Mouse (Mus musculus) kidney, postnatal 0 days (tissue): ENCODE results near the gene Gne. TPM values are rescaled to one million over a fixed set of nuclear protein-coding genes. Genes with fewer than 3 reads are reported as not detected.

ENCODE experiments used
- ATAC-seq: fragments of 200-750 bp; cut with Nextera tagmentation; replicated peaks from 2 replicates; pipeline ENCODE4 v1.8.0; 2017; ENCODE audit warnings: low read depth, moderate number of reproducible peaks, moderate TSS enrichment, moderate library complexity; ENCODE audit not compliant: low FRiP score
- DNase-seq: peaks from one replicate; pipeline ENCODE4 v3.0.0-alpha.2; 2016; ENCODE audit warnings: low spot score
- H3K27ac ChIP-seq: fragments of 300-500 bp; sonication (generic); 2 replicates; pipeline ENCODE4 v1.5.1; 2014; ENCODE audit warnings: mild to moderate bottlenecking
- H3K27me3 ChIP-seq: fragments of 300-500 bp; sonication (generic); 2 replicates; pipeline ENCODE4 v1.6.1; 2014; ENCODE audit warnings: low read length, mixed read lengths; ENCODE audit not compliant: insufficient read depth
- H3K36me3 ChIP-seq: fragments of 300-500 bp; sonication (generic); 2 replicates; pipeline ENCODE4 v1.6.1; 2014; ENCODE audit warnings: low read length, mixed read lengths; ENCODE audit not compliant: insufficient read depth
- H3K4me1 ChIP-seq: fragments of 300-500 bp; sonication (generic); replicated peaks from 2 replicates; pipeline ENCODE4 v1.6.1; 2014; ENCODE audit warnings: antibody characterized with exemption, low read length, mixed read lengths; ENCODE audit not compliant: insufficient read depth
- H3K4me2 ChIP-seq: fragments of 300-500 bp; sonication (generic); 2 replicates; pipeline ENCODE4 v1.6.1; 2014; ENCODE audit warnings: mild to moderate bottlenecking, low read length, moderate library complexity, mixed read lengths
- H3K4me3 ChIP-seq: fragments of 300-500 bp; sonication (generic); replicated peaks from 2 replicates; pipeline ENCODE4 v1.5.1; 2014; ENCODE audit warnings: low read depth, low read length
- H3K9ac ChIP-seq: fragments of 300-500 bp; sonication (generic); 2 replicates; pipeline ENCODE4 v1.6.1; 2014; ENCODE audit warnings: low read depth, low read length
- H3K9me3 ChIP-seq: fragments of 300-500 bp; sonication (generic); replicated peaks from 2 replicates; pipeline ENCODE4 v1.6.1; 2016; ENCODE audit warnings: low read length, inconsistent platforms, mixed read lengths
- CTCF ChIP-seq: IDR thresholded peaks from 2 replicates; pipeline ENCODE4 v1.5.1; 2016; ENCODE audit warnings: antibody characterized with exemption, low read depth, mild to moderate bottlenecking, moderate library complexity
- WGBS: fragments of 180-500 bp; shearing (Covaris S2); extraction: QIAGEN DNeasy Blood & Tissue Kit; methylation state at CpG from one replicate; pipeline ENCODE4 v1.1.7; 2014; 5-methylcytosine and 5-hydroxymethylcytosine counted together
- polyA plus RNA-seq: library from polyadenylated mRNA; unstranded; fragments of >200 nt; fragmentation: Nextera tagmentation; extraction: Ambion mirVana; gene quantifications from 2 replicates; pipeline ENCODE4 v1.2.1, GENCODE M21; 2015

The Gne gene
- polyA plus RNA-seq, 1 experiment from 2014 or later = 21.2 TPM

GRCm38 (mm10) chr4:44097576-44098335 lies 13.8 kb upstream of the Gne start:
- WGBS = 25% methylated on average over 11 of the region's 11 CpGs
- no peak for ATAC-seq
- DNase-seq = peak; percentile 58
- Histone ChIP-seq H3K27me3 (no peaks in the 10 kb centered on the region), H3K9ac (no peak overlapping the region), H3K4me1 (no peaks in the 10 kb centered on the region), H3K27ac (no peak overlapping the region), H3K36me3 (no peaks in the 10 kb centered on the region), H3K4me2 (no peak overlapping the region), H3K4me3 (no peak overlapping the region), H3K9me3 (no peaks in the 10 kb centered on the region)
- TF ChIP-seq CTCF = no peak

- Histone ChIP-seq H3K4me1 (no peaks in the 10 kb centered on the region), H3K9ac (no peak overlapping the region), H3K9me3 (no peaks in the 10 kb centered on the region), H3K36me3 (no peaks in the 10 kb centered on the region), H3K27ac (no peak overlapping the region), H3K4me3 (no peak overlapping the region), H3K4me2 (no peak overlapping the region), H3K27me3 (no peaks in the 10 kb centered on the region)
- ATAC-seq (no peak), DNase-seq (no peak)
- no peak for TF ChIP-seq CTCF
- WGBS = 87% methylated on average over 4 of the region's 4 CpGs
Observed at GRCm38 (mm10) chr4:44094475-44094874, 10.5 kb upstream of the Gne start.

- H3K9ac ChIP-seq = no peak overlapping the region
- no peak overlapping the region for H3K4me3 ChIP-seq
Observed at GRCm38 (mm10) chr4:44092359-44092758, 8.4 kb upstream of the Gne start.

GRCm38 (mm10) chr4:44085566-44085965 lies 1.6 kb upstream of the Gne start:
- WGBS = 98% methylated on average over 3 of the region's 3 CpGs
- H3K27me3 ChIP-seq = no peaks in the 10 kb centered on the region

More at GRCm38 (mm10) chr4:44092359-44092758, 8.4 kb upstream of the Gne start:
- no peak for ATAC-seq
- H3K27ac ChIP-seq = no peak overlapping the region
- no peak for DNase-seq
- WGBS = 73% methylated on average over 11 of the region's 11 CpGs
- no peak for TF ChIP-seq CTCF
- H3K9me3 ChIP-seq = no peaks in the 10 kb centered on the region
- no peaks in the 10 kb centered on the region for H3K4me1 ChIP-seq
- H3K4me2 ChIP-seq = no peak overlapping the region
- no peaks in the 10 kb centered on the region for H3K36me3 ChIP-seq
- H3K27me3 ChIP-seq = no peaks in the 10 kb centered on the region

GRCm38 (mm10) chr4:44084602-44085325 lies 787 bp upstream of the Gne start:
- WGBS = 82% methylated on average over 13 of the region's 13 CpGs
- 0 out of 2 replicates have a peak, but pooled peaks have one; percentile 35 for TF ChIP-seq CTCF
- Histone ChIP-seq H3K9me3 (no peaks in the 10 kb centered on the region), H3K4me2 (peak overlapping the region; percentile 43), H3K4me1 (no peaks in the 10 kb centered on the region), H3K27me3 (no peaks in the 10 kb centered on the region), H3K4me3 (no peak overlapping the region), H3K9ac (no peak overlapping the region), H3K27ac (no peak overlapping the region), H3K36me3 (no peaks in the 10 kb centered on the region)
- ATAC-seq (no peak), DNase-seq (no peak)

More at GRCm38 (mm10) chr4:44085566-44085965, 1.6 kb upstream of the Gne start:
- H3K4me1 ChIP-seq = no peaks in the 10 kb centered on the region
- no peak for TF ChIP-seq CTCF
- H3K4me3 ChIP-seq = no peak overlapping the region
- no peak overlapping the region for H3K4me2 ChIP-seq
- no peak for DNase-seq
- H3K9ac ChIP-seq = no peak overlapping the region
- H3K9me3 ChIP-seq = no peaks in the 10 kb centered on the region
- no peak for ATAC-seq
- H3K36me3 ChIP-seq = no peaks in the 10 kb centered on the region
- H3K27ac ChIP-seq = no peak overlapping the region

GRCm38 (mm10) chr4:44078358-44078933 lies 5.5 kb downstream of the Gne start:
- DNase-seq = no peak
- Histone ChIP-seq H3K4me2 (no peak overlapping the region), H3K27me3 (no peaks in the 10 kb centered on the region), H3K4me1 (no peaks in the 10 kb centered on the region), H3K27ac (no peak overlapping the region), H3K9ac (no peak overlapping the region), H3K9me3 (no peaks in the 10 kb centered on the region), H3K4me3 (no peak overlapping the region), H3K36me3 (no peaks in the 10 kb centered on the region)
- ATAC-seq = no peak
- WGBS = 82% methylated on average over 7 of the region's 7 CpGs
- no peak for TF ChIP-seq CTCF
